9 mouse cellular contexts compared by ENCODE assay signal in genomic region chr16:64884420-64884838, GRCm38 (mm10). TPM values are rescaled to one million over a fixed set of nuclear protein-coding genes. Genes with fewer than 3 reads are reported as not detected.
DNase-seq lines count a peak whose midpoint lies in the region; ATAC-seq lines count a peak whose summit lies in the region.
"Had no signal": no experiment of that assay in that cellular context is flagged by ENCODE, and none has a peak within 500 bp of the region (broad histone marks: within the 10 kb centered on the region; RNA-seq: fewer than 3 reads in every experiment).

No protein-coding gene starts in this region.

- no peaks in the 10 kb centered on the region; the same call in 1 of the 2 replicates for H3K4me1 ChIP-seq in limb, embryonic 12.5 days (replicated peaks)
- peaks cover 8% of the 10 kb centered on the region for H3K4me1 ChIP-seq in limb, embryonic 10.5 days

- DNase-seq in embryo, embryonic 10 days (ENCODE audit: low spot score), result peak; percentile 33
- no peak for DNase-seq in embryo, embryonic 9.5 days (ENCODE audit: extremely low spot score)
- no peak for DNase-seq in limb, embryonic 10.5 days (ENCODE audit: low spot score)
- peak; percentile 76 for DNase-seq in adrenal gland, postnatal 10 days
- DNase-seq in MN1 (ENCODE audit: low spot score), result no peak
- DNase-seq in thymus, postnatal 4 days, result no peak

- no peak overlapping the region for H3K27ac ChIP-seq in limb, embryonic 12.5 days
- no peak overlapping the region for H3K27ac ChIP-seq in limb, embryonic 10.5 days
- H3K27ac ChIP-seq: embryonic facial prominence, embryonic 13.5 days had no signal

- no peaks in the 10 kb centered on the region for H3K27me3 ChIP-seq in limb, embryonic 12.5 days
- no peaks in the 10 kb centered on the region for H3K27me3 ChIP-seq in limb, embryonic 10.5 days (ENCODE audit: low read depth, poor library complexity, severe bottlenecking)
- H3K27me3 ChIP-seq: embryonic facial prominence, embryonic 13.5 days had no signal

- H3K9ac ChIP-seq in limb, embryonic 12.5 days (replicated peaks), result no peak overlapping the region
- H3K9ac ChIP-seq: embryonic facial prominence, embryonic 13.5 days had no signal

- no peak overlapping the region for H3K4me3 ChIP-seq in limb, embryonic 12.5 days (replicated peaks)
- H3K4me3 ChIP-seq in limb, embryonic 10.5 days, result no peak overlapping the region
- H3K4me3 ChIP-seq: embryonic facial prominence, embryonic 13.5 days had no signal

- peak; percentile 56; the same call in 1 of the 2 replicates for ATAC-seq in limb, embryonic 12.5 days (ENCODE audit: insufficient number of reproducible peaks, insufficient read depth, low FRiP score, low TSS enrichment, low read depth)
- peak; percentile 77 for ATAC-seq in megakaryocyte progenitor cell, adult 5-6 weeks (replicated peaks; ENCODE audit: poor library complexity)

- 0 out of 2 replicates have a peak, but pooled peaks cover 4% of the 10 kb centered on the region for H3K9me3 ChIP-seq in limb, embryonic 12.5 days
- no peaks in the 10 kb centered on the region for H3K9me3 ChIP-seq in limb, embryonic 10.5 days (replicated peaks)

- H3K4me2 ChIP-seq in limb, embryonic 12.5 days, result no peak overlapping the region
- H3K4me2 ChIP-seq: embryonic facial prominence, embryonic 13.5 days had no signal

- WGBS in limb, embryonic 12.5 days, result 6% methylated on average over 3 of the region's 3 CpGs
- 10% methylated on average over 3 of the region's 3 CpGs for WGBS in limb, embryonic 10.5 days

- no peaks in the 10 kb centered on the region for H3K36me3 ChIP-seq in limb, embryonic 12.5 days
- no peaks in the 10 kb centered on the region for H3K36me3 ChIP-seq in limb, embryonic 10.5 days
- H3K36me3 ChIP-seq: embryonic facial prominence, embryonic 13.5 days had no signal

RNA-seq across cellular contexts. Expression of gene Cggbp1, which starts 32.6 kb away (rescaled TPM):
- 112 and 114 TPM in 2 replicates for polyA plus RNA-seq in limb, embryonic 12.5 days (2016; fragmentation: Nextera tagmentation; extraction: Ambion mirVana)
- 72.9 and 92.0 TPM in 2 replicates for polyA plus RNA-seq in limb, embryonic 10.5 days (2016; fragmentation: Nextera tagmentation; extraction: Ambion mirVana)
- total RNA-seq in adrenal gland, postnatal 10 days (2021), result 100 to 1,000 TPM; 109 to 115 TPM
- 119 and 134 TPM in 2 replicates for total RNA-seq in megakaryocyte progenitor cell, adult 5-6 weeks (2015)
- total RNA-seq in megakaryocyte progenitor cell, adult 5-6 weeks (2017), result 81.9 and 107 TPM in 2 replicates

RNA-seq across cellular contexts. Expression of gene Zfp654, which starts 33.0 kb away (rescaled TPM):
- polyA plus RNA-seq in limb, embryonic 12.5 days (2016; fragmentation: Nextera tagmentation; extraction: Ambion mirVana), result 9.1 and 10.7 TPM in 2 replicates
- polyA plus RNA-seq in limb, embryonic 10.5 days (2016; fragmentation: Nextera tagmentation; extraction: Ambion mirVana), result 5.3 and 5.8 TPM in 2 replicates
- total RNA-seq in adrenal gland, postnatal 10 days (2021), result 10 to 100 TPM; 15.4 to 16.7 TPM
- 28.5 and 29.3 TPM in 2 replicates for total RNA-seq in megakaryocyte progenitor cell, adult 5-6 weeks (2015)
- total RNA-seq in megakaryocyte progenitor cell, adult 5-6 weeks (2017), result 12.6 and 19.9 TPM in 2 replicates

Comparison
In these comparisons a context has a peak if more than half of its experiments do, and no peak if none do; other contexts are left out.
1. DNase-seq: peak in embryo, embryonic 10 days (single experiment) and adrenal gland, postnatal 10 days (single experiment); none in embryo, embryonic 9.5 days (single experiment), limb, embryonic 10.5 days (single experiment), MN1 (single experiment) and thymus, postnatal 4 days (single experiment).